Mouse (Mus musculus) megakaryocyte, embryonic 14.5 days (primary cell): Measurements from ENCODE around the gene Dip2b.

Source experiments
- FLI1 ChIP-seq: IDR thresholded peaks from 2 replicates; pipeline ENCODE4 v1.6.1; 2012; ENCODE audit warnings: low read length, inconsistent platforms, mixed read lengths
- GATA1 ChIP-seq: IDR thresholded peaks from 3 replicates; pipeline ENCODE4 v1.6.1; 2012; ENCODE audit warnings: mixed read lengths, low read length, inconsistent platforms, borderline replicate concordance

GRCm38 (mm10) chr15:100163381-100164051 is 125.1 kb downstream of the Dip2b start:
- TF ChIP-seq GATA1 (no peak), FLI1 (no peak)
